Mouse (Mus musculus) testis, adult 2 months (tissue): ENCODE data around the gene Iba57.

Experiments
- CTCF ChIP-seq: fragments of 200-500 bp; IDR thresholded peaks from 2 replicates; pipeline ENCODE4 v1.5.1; 2012; ENCODE audit warnings: low read depth, mild to moderate bottlenecking, inconsistent platforms, low read length, moderate library complexity; ENCODE audit not compliant: control insufficient read depth, insufficient read depth, insufficient replicate concordance
- POLR2A ChIP-seq: fragments of 200-500 bp; IDR thresholded peaks from 2 replicates; pipeline ENCODE4 v1.6.1; 2012; ENCODE audit warnings: low read depth, mild to moderate bottlenecking, inconsistent platforms, low read length, moderate library complexity; ENCODE audit not compliant: control insufficient read depth

DNA sequence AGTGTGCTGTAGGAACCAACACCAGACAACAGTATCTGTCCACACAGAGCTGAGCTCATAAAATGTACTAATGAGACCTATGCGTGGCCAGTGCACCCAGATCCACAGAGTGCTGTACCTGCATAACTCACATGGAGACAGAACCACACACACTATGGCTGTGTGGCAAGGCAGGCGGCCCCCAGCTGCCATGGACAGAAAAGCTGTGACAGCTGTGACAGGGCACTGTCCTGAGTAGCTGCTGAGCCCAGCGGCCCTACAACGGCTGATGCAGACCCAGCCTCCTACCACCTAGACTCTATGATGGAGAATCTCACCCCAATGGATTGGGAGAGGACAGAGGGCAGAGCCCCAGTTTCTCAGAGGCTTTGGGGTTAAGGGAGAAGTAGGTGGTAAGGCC, 4.0 kb downstream of the Iba57 start:
- TF ChIP-seq POLR2A (no peak), CTCF (no peak)
